12 mouse cellular contexts compared by ENCODE assay signal in genomic region chr12:108395285-108395660, GRCm38 (mm10). TPM values are rescaled to one million over a fixed set of nuclear protein-coding genes. Genes with fewer than 3 reads are reported as not detected.
DNase-seq lines count a peak whose midpoint lies in the region; ATAC-seq and TF ChIP-seq lines count a peak whose summit lies in the region.
"Had no signal": no experiment of that assay in that cellular context is flagged by ENCODE, and none has a peak within 500 bp of the region (broad histone marks: within the 10 kb centered on the region; RNA-seq: fewer than 3 reads in every experiment).

No protein-coding gene starts in this region.

- DNase-seq in kidney, postnatal 10 days, result peak; percentile 48
- no peak for DNase-seq in kidney, adult 18-20 months
- DNase-seq in brain, adult 2 months (ENCODE audit: low read depth, low spot score), result peak; percentile 53
- no peak for DNase-seq in forebrain, postnatal 0 days
- DNase-seq in midbrain, embryonic 14.5 days, result peak; percentile 48
- DNase-seq in cerebellum, adult 2 months, result no peak
- DNase-seq in yolk sac, embryonic 10.5 days (ENCODE audit: low spot score), result no peak
- no peak for DNase-seq in embryo, embryonic 10 days (ENCODE audit: low spot score)
- DNase-seq: cerebellum, adult 11 months; gastrocnemius, postnatal 10 days; spleen, adult 18-20 months had no signal

- TF ChIP-seq POLR2A in cerebellum, adult 2 months (IDR thresholded peaks at IDR 0.05; ENCODE audit: borderline replicate concordance, insufficient read depth, low read length), result no peak

- 71% methylated on average over 6 of the region's 6 CpGs for WGBS in forebrain, postnatal 0 days
- 72% methylated on average over 6 of the region's 6 CpGs for WGBS in midbrain, embryonic 14.5 days
- WGBS in cerebellum, adult 2 months, result 90% methylated on average over 6 of the region's 6 CpGs

- H3K27me3 ChIP-seq in forebrain, postnatal 0 days (ENCODE audit: insufficient read depth, low read length), result no peaks in the 10 kb centered on the region
- H3K27me3 ChIP-seq in midbrain, embryonic 14.5 days (ENCODE audit: control insufficient read depth, insufficient read depth, low read length), result no peaks in the 10 kb centered on the region
- H3K27me3 ChIP-seq in cerebellum, adult 2 months (ENCODE audit: control insufficient read depth, insufficient read depth, low read length), result no peaks in the 10 kb centered on the region

- no peak for ATAC-seq in forebrain, postnatal 0 days
- no peak for ATAC-seq in midbrain, embryonic 14.5 days (ENCODE audit: low FRiP score, low TSS enrichment)

- no peaks in the 10 kb centered on the region for H3K9me3 ChIP-seq in forebrain, postnatal 0 days (ENCODE audit: low read length)
- H3K9me3 ChIP-seq in midbrain, embryonic 14.5 days (ENCODE audit: control insufficient read depth, low read length), result no peaks in the 10 kb centered on the region

- H3K4me3 ChIP-seq in forebrain, postnatal 0 days (ENCODE audit: low read depth, low read length), result no peak overlapping the region
- H3K4me3 ChIP-seq in midbrain, embryonic 14.5 days (replicated peaks; ENCODE audit: low read depth, low read length), result no peak overlapping the region
- no peak overlapping the region for H3K4me3 ChIP-seq in cerebellum, adult 2 months (replicated peaks; ENCODE audit: insufficient read depth, low read depth, low read length)

- TF ChIP-seq CTCF in forebrain, postnatal 0 days (IDR thresholded peaks at IDR 0.05; ENCODE audit: low read depth), result no peak
- no peak for TF ChIP-seq CTCF in cerebellum, adult 2 months (IDR thresholded peaks at IDR 0.05; ENCODE audit: borderline replicate concordance, insufficient read depth, low read depth, low read length)

- 0 out of 2 replicates have a peak, but pooled peaks cover 3% of the 10 kb centered on the region for H3K4me1 ChIP-seq in forebrain, postnatal 0 days (ENCODE audit: insufficient read depth)
- H3K4me1 ChIP-seq in midbrain, embryonic 14.5 days (ENCODE audit: control insufficient read depth, insufficient read depth, low read length), result peaks cover 32% of the 10 kb centered on the region
- peaks cover 34% of the 10 kb centered on the region for H3K4me1 ChIP-seq in cerebellum, adult 2 months (ENCODE audit: control insufficient read depth, insufficient read depth, low read length)

- H3K9ac ChIP-seq in forebrain, postnatal 0 days, result no peak overlapping the region
- no peak overlapping the region for H3K9ac ChIP-seq in midbrain, embryonic 14.5 days (replicated peaks; ENCODE audit: low read length)

- H3K4me2 ChIP-seq in forebrain, postnatal 0 days (ENCODE audit: low read depth), result no peak overlapping the region
- H3K4me2 ChIP-seq in midbrain, embryonic 14.5 days (ENCODE audit: low read length), result no peak overlapping the region
- H3K4me2 ChIP-seq: liver, embryonic 11.5 days had no signal

- H3K36me3 ChIP-seq in forebrain, postnatal 0 days (ENCODE audit: insufficient read depth), result no peaks in the 10 kb centered on the region
- H3K36me3 ChIP-seq in midbrain, embryonic 14.5 days (ENCODE audit: control insufficient read depth, insufficient read depth, low read length), result no peaks in the 10 kb centered on the region

- peak overlapping the region; percentile 67; the same call in 1 of the 2 replicates for H3K27ac ChIP-seq in forebrain, postnatal 0 days (ENCODE audit: low read depth, low read length)
- peak overlapping the region; percentile 84 for H3K27ac ChIP-seq in midbrain, embryonic 14.5 days (replicated peaks; ENCODE audit: low read depth, low read length)
- H3K27ac ChIP-seq in cerebellum, adult 2 months (ENCODE audit: insufficient read depth, low read length), result no peak overlapping the region

RNA-seq across cellular contexts. Expression of gene Eml1, which starts 24.5 kb away (rescaled TPM):
- 69.1 and 82.9 TPM in 2 replicates for total RNA-seq in forebrain, postnatal 0 days (2014; rRNA removed)
- 42.8 and 43.5 TPM in 2 replicates for polyA plus RNA-seq in forebrain, postnatal 0 days (2015; fragmentation: Nextera tagmentation; extraction: Ambion mirVana)
- 45.2 and 49.3 TPM in 2 replicates for polyA plus RNA-seq in midbrain, embryonic 14.5 days (2014; fragmentation: Nextera tagmentation; extraction: Ambion mirVana)
- polyA plus RNA-seq in cerebellum, adult 2 months (2012; rRNA removed), result 89.7 and 93.9 TPM in 2 replicates

Comparison
In these comparisons a context has a peak if more than half of its experiments do, and no peak if none do; other contexts are left out.
1. DNase-seq: peak in kidney, postnatal 10 days (single experiment), brain, adult 2 months (single experiment) and midbrain, embryonic 14.5 days (single experiment); none in kidney, adult 18-20 months (single experiment), forebrain, postnatal 0 days (single experiment), cerebellum, adult 2 months (0 of 2), yolk sac, embryonic 10.5 days (single experiment) and embryo, embryonic 10 days (single experiment).